Mouse (Mus musculus): ENCODE data around the gene Itpr3. TPM values are rescaled to one million over a fixed set of nuclear protein-coding genes. Genes with fewer than 3 reads are reported as not detected.

Gene Itpr3
- polyA plus RNA-seq, 1 experiment from 2014 or later, result 3.6 TPM

- Histone ChIP-seq H3K4me2 (replicated peaks; ENCODE audit: low read depth, low read length) (no peak overlapping the region), H3K27me3 (replicated peaks; ENCODE audit: insufficient read depth, low read length) (no peaks in the 10 kb centered on the region), H3K36me3 (ENCODE audit: insufficient read depth, low read length) (0 out of 2 replicates have a peak, but pooled peaks cover 4% of the 10 kb centered on the region), H3K9ac (replicated peaks; ENCODE audit: low read depth) (no peak overlapping the region), H3K4me3 (ENCODE audit: low read depth, low read length) (no peak overlapping the region), H3K9me3 (ENCODE audit: low read length) (no peaks in the 10 kb centered on the region), H3K27ac (ENCODE audit: low read length) (no peak overlapping the region), H3K4me1 (ENCODE audit: insufficient read depth, low read depth, low read length) (no peaks in the 10 kb centered on the region; the same call in 1 of the 2 replicates)
- peak; percentile 38 for DNase-seq (ENCODE audit: low spot score)
- TF ChIP-seq EP300 (IDR thresholded peaks at IDR 0.05) (no peak), CTCF (IDR thresholded peaks at IDR 0.05) (peak; percentile 90)
- 36% methylated on average over 12 of the region's 12 CpGs for WGBS
- ATAC-seq, result peak; percentile 45; the same call in 1 of the 2 replicates
Observed at GRCm38 (mm10) chr17:27125185-27125584, 68.1 kb downstream of the Itpr3 start.

GRCm38 (mm10) chr17:27125669-27126202 is 68.6 kb downstream of the Itpr3 start:
- 91% methylated on average over 11 of the region's 11 CpGs for WGBS
- DNase-seq (ENCODE audit: low spot score), result no peak
- H3K4me2 ChIP-seq (replicated peaks; ENCODE audit: low read depth, low read length), result no peak overlapping the region
- H3K27me3 ChIP-seq (replicated peaks; ENCODE audit: insufficient read depth, low read length), result no peaks in the 10 kb centered on the region
- no peaks in the 10 kb centered on the region for H3K9me3 ChIP-seq (ENCODE audit: low read length)
- no peak overlapping the region for H3K4me3 ChIP-seq (ENCODE audit: low read depth, low read length)
- 0 out of 2 replicates have a peak, but pooled peaks cover 4% of the 10 kb centered on the region for H3K36me3 ChIP-seq (ENCODE audit: insufficient read depth, low read length)
- TF ChIP-seq CTCF (IDR thresholded peaks at IDR 0.05), result no peak
- no peak for TF ChIP-seq EP300 (IDR thresholded peaks at IDR 0.05)
- H3K4me1 ChIP-seq (ENCODE audit: insufficient read depth, low read depth, low read length), result no peaks in the 10 kb centered on the region
- H3K27ac ChIP-seq (ENCODE audit: low read length), result no peak overlapping the region
- H3K9ac ChIP-seq (replicated peaks; ENCODE audit: low read depth), result no peak overlapping the region
- ATAC-seq, result no peak

- Histone ChIP-seq H3K27me3 (replicated peaks; ENCODE audit: insufficient read depth, low read length) (no peaks in the 10 kb centered on the region), H3K4me2 (replicated peaks; ENCODE audit: low read depth, low read length) (no peak overlapping the region), H3K9ac (replicated peaks; ENCODE audit: low read depth) (no peak overlapping the region), H3K9me3 (ENCODE audit: low read length) (no peaks in the 10 kb centered on the region), H3K36me3 (ENCODE audit: insufficient read depth, low read length) (0 out of 2 replicates have a peak, but pooled peaks cover 4% of the 10 kb centered on the region), H3K4me3 (ENCODE audit: low read depth, low read length) (no peak overlapping the region), H3K27ac (ENCODE audit: low read length) (no peak overlapping the region), H3K4me1 (ENCODE audit: insufficient read depth, low read depth, low read length) (no peaks in the 10 kb centered on the region)
- 67% methylated on average over 10 of the region's 10 CpGs for WGBS
- DNase-seq (ENCODE audit: low spot score) (no peak), ATAC-seq (no peak)
- TF ChIP-seq CTCF (IDR thresholded peaks at IDR 0.05) (no peak), EP300 (IDR thresholded peaks at IDR 0.05) (no peak)
Observed at GRCm38 (mm10) chr17:27126974-27127373, 69.9 kb downstream of the Itpr3 start.

- H3K36me3 ChIP-seq (ENCODE audit: insufficient read depth, low read length), result 0 out of 2 replicates have a peak, but pooled peaks cover 4% of the 10 kb centered on the region
- ATAC-seq (no peak), DNase-seq (ENCODE audit: low spot score) (no peak)
- no peak overlapping the region for H3K4me3 ChIP-seq (ENCODE audit: low read depth, low read length)
- peaks cover 2% of the 10 kb centered on the region; the same call in 1 of the 2 replicates for H3K4me1 ChIP-seq (ENCODE audit: insufficient read depth, low read depth, low read length)
- no peaks in the 10 kb centered on the region for H3K9me3 ChIP-seq (ENCODE audit: low read length)
- H3K9ac ChIP-seq (replicated peaks; ENCODE audit: low read depth), result no peak overlapping the region
- no peak overlapping the region for H3K27ac ChIP-seq (ENCODE audit: low read length)
- no peaks in the 10 kb centered on the region for H3K27me3 ChIP-seq (replicated peaks; ENCODE audit: insufficient read depth, low read length)
- no peak overlapping the region for H3K4me2 ChIP-seq (replicated peaks; ENCODE audit: low read depth, low read length)
- WGBS, result 82% methylated on average over 5 of the region's 5 CpGs
- TF ChIP-seq CTCF (IDR thresholded peaks at IDR 0.05), result no peak
- TF ChIP-seq EP300 (IDR thresholded peaks at IDR 0.05), result no peak
Observed at GRCm38 (mm10) chr17:27128189-27128588, 71.1 kb downstream of the Itpr3 start.

- no peak for ATAC-seq
- H3K9me3 ChIP-seq (ENCODE audit: low read length), result no peaks in the 10 kb centered on the region
- H3K4me1 ChIP-seq (ENCODE audit: insufficient read depth, low read depth, low read length), result peaks cover 4% of the 10 kb centered on the region; the same call in 1 of the 2 replicates
- no peak overlapping the region for H3K4me2 ChIP-seq (replicated peaks; ENCODE audit: low read depth, low read length)
- no peak overlapping the region for H3K9ac ChIP-seq (replicated peaks; ENCODE audit: low read depth)
- no peak overlapping the region for H3K4me3 ChIP-seq (ENCODE audit: low read depth, low read length)
- H3K36me3 ChIP-seq (ENCODE audit: insufficient read depth, low read length), result no peaks in the 10 kb centered on the region
- WGBS, result 68% methylated on average over 13 of the region's 13 CpGs
- no peaks in the 10 kb centered on the region for H3K27me3 ChIP-seq (replicated peaks; ENCODE audit: insufficient read depth, low read length)
- DNase-seq (ENCODE audit: low spot score), result no peak
- no peak for TF ChIP-seq CTCF (IDR thresholded peaks at IDR 0.05)
- no peak for TF ChIP-seq EP300 (IDR thresholded peaks at IDR 0.05)
- no peak overlapping the region for H3K27ac ChIP-seq (ENCODE audit: low read length)
Observed at GRCm38 (mm10) chr17:27129291-27129690, 72.2 kb downstream of the Itpr3 start.

GRCm38 (mm10) chr17:27129819-27130218 is 72.7 kb downstream of the Itpr3 start:
- no peak overlapping the region for H3K4me2 ChIP-seq (replicated peaks; ENCODE audit: low read depth, low read length)
- no peaks in the 10 kb centered on the region for H3K9me3 ChIP-seq (ENCODE audit: low read length)
- H3K27me3 ChIP-seq (replicated peaks; ENCODE audit: insufficient read depth, low read length), result no peaks in the 10 kb centered on the region
- H3K27ac ChIP-seq (ENCODE audit: low read length), result no peak overlapping the region
- no peak overlapping the region for H3K4me3 ChIP-seq (ENCODE audit: low read depth, low read length)
- no peak for TF ChIP-seq CTCF (IDR thresholded peaks at IDR 0.05)
- TF ChIP-seq EP300 (IDR thresholded peaks at IDR 0.05), result no peak; the same call in 1 of the 2 replicates
- DNase-seq (ENCODE audit: low spot score) (no peak), ATAC-seq (no peak)
- H3K9ac ChIP-seq (replicated peaks; ENCODE audit: low read depth), result no peak overlapping the region
- 62% methylated on average over 7 of the region's 7 CpGs for WGBS
- H3K4me1 ChIP-seq (ENCODE audit: insufficient read depth, low read depth, low read length), result peaks cover 4% of the 10 kb centered on the region; the same call in 1 of the 2 replicates
- H3K36me3 ChIP-seq (ENCODE audit: insufficient read depth, low read length), result no peaks in the 10 kb centered on the region
